ENCODE assay signal across 9 mouse cellular contexts in the genomic region with DNA sequence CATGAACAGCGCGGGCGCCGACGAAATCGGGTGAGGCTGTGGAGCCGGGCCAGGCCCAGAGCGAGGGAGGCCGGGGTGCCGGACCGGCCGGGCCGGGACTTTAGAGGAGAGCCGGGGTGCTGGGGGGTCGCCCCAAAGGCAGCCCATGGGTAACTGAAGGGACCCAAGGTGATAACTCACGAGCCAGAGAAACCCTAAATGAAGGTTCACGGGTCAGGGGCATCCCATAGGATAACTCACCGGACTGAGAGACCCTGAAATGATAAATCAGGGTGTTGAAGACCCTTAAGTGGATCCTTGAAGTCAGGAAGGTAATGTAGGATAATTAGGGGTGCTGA. TPM values are rescaled to one million over a fixed set of nuclear protein-coding genes. Genes with fewer than 3 reads are reported as not detected.
A peak's percentile ranks its signal among the peaks of the same experiment; 100 is the strongest.
DNase-seq lines count a peak whose midpoint lies in the region; ATAC-seq lines count a peak whose summit lies in the region.
"Had no signal": no experiment of that assay in that cellular context is flagged by ENCODE, and none has a peak within 500 bp of the region (broad histone marks: within the 10 kb centered on the region; RNA-seq: fewer than 3 reads in every experiment).

No protein-coding gene starts in this region.

- H3K36me3 ChIP-seq in kidney, embryonic 14.5 days (ENCODE audit: control insufficient read depth, insufficient read depth, low read length) = peaks cover 15% of the 10 kb centered on the region
- H3K36me3 ChIP-seq in hindbrain, embryonic 15.5 days = 0 out of 2 replicates have a peak, but pooled peaks cover 3% of the 10 kb centered on the region
- H3K36me3 ChIP-seq in midbrain, embryonic 15.5 days (replicated peaks) = no peaks in the 10 kb centered on the region

- no peak for DNase-seq in kidney, adult 18-20 months
- no peak for DNase-seq in yolk sac, embryonic 10.5 days (ENCODE audit: low spot score)
- no peak for DNase-seq in frontal cortex, postnatal 14 days (ENCODE audit: low spot score in 2 of 2)
- no peak for DNase-seq in B cell, adult 2 months

- peak overlapping the region; percentile 82 for H3K4me3 ChIP-seq in kidney, embryonic 14.5 days (ENCODE audit: low read length)
- peak overlapping the region; percentile 98 for H3K4me3 ChIP-seq in brown adipose tissue, adult 24 weeks (ENCODE audit: insufficient read depth, low read depth, low read length)
- peak overlapping the region; percentile 96 for H3K4me3 ChIP-seq in hindbrain, embryonic 15.5 days
- peak overlapping the region; percentile 93 for H3K4me3 ChIP-seq in midbrain, embryonic 15.5 days

- H3K9me3 ChIP-seq in kidney, embryonic 14.5 days (ENCODE audit: control insufficient read depth, low read length) = no peaks in the 10 kb centered on the region
- H3K9me3 ChIP-seq in hindbrain, embryonic 15.5 days = no peaks in the 10 kb centered on the region
- H3K9me3 ChIP-seq in midbrain, embryonic 15.5 days = no peaks in the 10 kb centered on the region

- H3K27me3 ChIP-seq in kidney, embryonic 14.5 days (ENCODE audit: control insufficient read depth, insufficient read depth, low read length) = no peaks in the 10 kb centered on the region
- no peaks in the 10 kb centered on the region for H3K27me3 ChIP-seq in hindbrain, embryonic 15.5 days
- H3K27me3 ChIP-seq in midbrain, embryonic 15.5 days (replicated peaks) = no peaks in the 10 kb centered on the region
- H3K27me3 ChIP-seq: Patski had no signal

- H3K27ac ChIP-seq in kidney, embryonic 14.5 days (ENCODE audit: low read depth, low read length) = peak overlapping the region; percentile 39
- peak overlapping the region; percentile 97 for H3K27ac ChIP-seq in brown adipose tissue, adult 24 weeks (replicated peaks; ENCODE audit: low read depth, low read length)
- H3K27ac ChIP-seq in hindbrain, embryonic 15.5 days (replicated peaks) = peak overlapping the region; percentile 88
- peak overlapping the region; percentile 81 for H3K27ac ChIP-seq in midbrain, embryonic 15.5 days

- 0% methylated on average over 18 of the region's 18 CpGs for WGBS in kidney, embryonic 14.5 days
- under 1% methylated on average over 18 of the region's 18 CpGs for WGBS in hindbrain, embryonic 15.5 days
- under 1% methylated on average over 18 of the region's 18 CpGs for WGBS in midbrain, embryonic 15.5 days

- H3K4me1 ChIP-seq in kidney, embryonic 14.5 days (ENCODE audit: control insufficient read depth, insufficient read depth, low read length) = peaks cover 38% of the 10 kb centered on the region
- peaks cover 24% of the 10 kb centered on the region for H3K4me1 ChIP-seq in brown adipose tissue, adult 24 weeks (ENCODE audit: control insufficient read depth, insufficient read depth, insufficient read length, low read length)
- H3K4me1 ChIP-seq in hindbrain, embryonic 15.5 days (replicated peaks) = peaks cover 72% of the 10 kb centered on the region
- peaks cover 75% of the 10 kb centered on the region for H3K4me1 ChIP-seq in midbrain, embryonic 15.5 days

- no peak for ATAC-seq in kidney, embryonic 14.5 days (ENCODE audit: low FRiP score, low TSS enrichment)
- no peak; the same call in 1 of the 2 replicates for ATAC-seq in hindbrain, embryonic 15.5 days (ENCODE audit: low FRiP score, low read depth)
- ATAC-seq in midbrain, embryonic 15.5 days (replicated peaks) = no peak
- ATAC-seq: Patski had no signal

- H3K9ac ChIP-seq in kidney, embryonic 14.5 days (ENCODE audit: low read depth, low read length) = peak overlapping the region; percentile 97
- H3K9ac ChIP-seq in hindbrain, embryonic 15.5 days = peak overlapping the region; percentile 99
- H3K9ac ChIP-seq in midbrain, embryonic 15.5 days = peak overlapping the region; percentile 96

- peak overlapping the region; percentile 59 for H3K4me2 ChIP-seq in kidney, embryonic 14.5 days (replicated peaks; ENCODE audit: low read depth, low read length)
- H3K4me2 ChIP-seq in hindbrain, embryonic 15.5 days = peak overlapping the region; percentile 85
- H3K4me2 ChIP-seq in midbrain, embryonic 15.5 days = peak overlapping the region; percentile 74

RNA-seq across cellular contexts. Expression of a gene that starts 3.8 kb away (rescaled TPM):
- 45.8 and 56.9 TPM in 2 replicates for polyA plus RNA-seq in kidney, embryonic 14.5 days (2014; fragmentation: Nextera tagmentation; extraction: Ambion mirVana)
- 51.6 and 76.7 TPM in 2 replicates for polyA plus RNA-seq in brown adipose tissue, adult 24 weeks (2012; ENCODE audit: insufficient read depth, insufficient read length, missing spikeins)
- 46.9 and 51.3 TPM in 2 replicates for polyA plus RNA-seq in hindbrain, embryonic 15.5 days (2015; fragmentation: Nextera tagmentation; extraction: Ambion mirVana)
- 60.5 and 60.8 TPM in 2 replicates for polyA plus RNA-seq in midbrain, embryonic 15.5 days (2015; fragmentation: Nextera tagmentation; extraction: Ambion mirVana)

RNA-seq across cellular contexts. Expression of a gene that starts 4.3 kb away (rescaled TPM):
- polyA plus RNA-seq in kidney, embryonic 14.5 days (2014; fragmentation: Nextera tagmentation; extraction: Ambion mirVana) = 30.2 and 33.6 TPM in 2 replicates
- 10.5 and 17.8 TPM in 2 replicates for polyA plus RNA-seq in brown adipose tissue, adult 24 weeks (2012; ENCODE audit: insufficient read depth, insufficient read length, missing spikeins)
- polyA plus RNA-seq in hindbrain, embryonic 15.5 days (2015; fragmentation: Nextera tagmentation; extraction: Ambion mirVana) = 24.6 and 28.1 TPM in 2 replicates
- 16.8 and 18.9 TPM in 2 replicates for polyA plus RNA-seq in midbrain, embryonic 15.5 days (2015; fragmentation: Nextera tagmentation; extraction: Ambion mirVana)

RNA-seq across cellular contexts. Expression of a gene that starts 16.2 kb away (rescaled TPM):
- 382 and 390 TPM in 2 replicates for polyA plus RNA-seq in kidney, embryonic 14.5 days (2014; fragmentation: Nextera tagmentation; extraction: Ambion mirVana)
- polyA plus RNA-seq in brown adipose tissue, adult 24 weeks (2012; ENCODE audit: insufficient read depth, insufficient read length, missing spikeins) = 732 and 1,152 TPM in 2 replicates
- polyA plus RNA-seq in hindbrain, embryonic 15.5 days (2015; fragmentation: Nextera tagmentation; extraction: Ambion mirVana) = 311 and 321 TPM in 2 replicates
- polyA plus RNA-seq in midbrain, embryonic 15.5 days (2015; fragmentation: Nextera tagmentation; extraction: Ambion mirVana) = 290 and 305 TPM in 2 replicates

RNA-seq across cellular contexts. Expression of a gene that starts 27.1 kb away (rescaled TPM):
- polyA plus RNA-seq in kidney, embryonic 14.5 days (2014; fragmentation: Nextera tagmentation; extraction: Ambion mirVana) = 1,166 and 1,350 TPM in 2 replicates
- 1,089 and 1,107 TPM in 2 replicates for polyA plus RNA-seq in brown adipose tissue, adult 24 weeks (2012; ENCODE audit: insufficient read depth, insufficient read length, missing spikeins)
- 551 and 587 TPM in 2 replicates for polyA plus RNA-seq in hindbrain, embryonic 15.5 days (2015; fragmentation: Nextera tagmentation; extraction: Ambion mirVana)
- 516 and 528 TPM in 2 replicates for polyA plus RNA-seq in midbrain, embryonic 15.5 days (2015; fragmentation: Nextera tagmentation; extraction: Ambion mirVana)

RNA-seq across cellular contexts. Expression of a gene that starts 30.7 kb away (rescaled TPM):
- 1.0 and 1.4 TPM in 2 replicates for polyA plus RNA-seq in kidney, embryonic 14.5 days (2014; fragmentation: Nextera tagmentation; extraction: Ambion mirVana)
- polyA plus RNA-seq in brown adipose tissue, adult 24 weeks (2012; ENCODE audit: insufficient read depth, insufficient read length, missing spikeins) = 0.38 TPM in 1 of 2 replicates, not detected in the other
- 175 and 181 TPM in 2 replicates for polyA plus RNA-seq in hindbrain, embryonic 15.5 days (2015; fragmentation: Nextera tagmentation; extraction: Ambion mirVana)
- polyA plus RNA-seq in midbrain, embryonic 15.5 days (2015; fragmentation: Nextera tagmentation; extraction: Ambion mirVana) = 223 and 247 TPM in 2 replicates

Comparison
In these comparisons a context has a peak if more than half of its experiments do, and no peak if none do; other contexts are left out.
1. H3K27ac ChIP-seq: peak in every context shown above with its lines; median percentile 97 in brown adipose tissue, adult 24 weeks; 88 in hindbrain, embryonic 15.5 days; 81 in midbrain, embryonic 15.5 days; 39 in kidney, embryonic 14.5 days.